Mouse (Mus musculus) bone marrow macrophage, adult 2 months (primary cell): ENCODE results near the gene Donson.

Experiments
- CTCF ChIP-seq: IDR thresholded peaks from 2 replicates; pipeline ENCODE4 v1.5.1; 2012; ENCODE audit warnings: low read depth, mild to moderate bottlenecking, low read length, moderate library complexity
- POLR2A ChIP-seq: IDR thresholded peaks from 2 replicates; pipeline ENCODE4 v1.6.1; 2012; ENCODE audit warnings: mild to moderate bottlenecking, low read depth, low read length, borderline replicate concordance

DNA sequence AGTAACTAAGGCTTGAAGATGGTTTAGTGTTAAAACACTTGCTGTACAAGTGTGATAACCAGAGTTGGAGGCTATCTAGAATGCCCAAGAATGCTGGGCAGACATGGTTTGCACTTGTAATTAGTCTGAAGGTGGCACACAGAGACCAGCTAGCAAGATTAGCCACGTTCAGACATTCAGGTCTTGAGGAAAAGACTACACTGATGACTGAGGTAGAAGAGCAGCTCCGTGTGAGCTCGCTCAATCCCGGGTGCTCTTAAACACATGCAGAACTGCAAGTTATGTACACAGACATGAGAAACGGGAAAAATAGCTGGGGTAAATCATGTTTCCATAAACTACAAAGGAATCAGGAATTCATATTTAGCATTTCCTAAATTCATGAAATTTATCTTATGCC lies 7.9 kb downstream of the Donson start:
- TF ChIP-seq CTCF (no peak), POLR2A (no peak)
